Mouse (Mus musculus): ENCODE data around the gene Hist1h2ak. TPM values are rescaled to one million over a fixed set of nuclear protein-coding genes. Genes with fewer than 3 reads are reported as not detected.

The Hist1h2ak gene
- polyA plus RNA-seq, 1 experiment from 2014 or later = 12.0 TPM

DNA sequence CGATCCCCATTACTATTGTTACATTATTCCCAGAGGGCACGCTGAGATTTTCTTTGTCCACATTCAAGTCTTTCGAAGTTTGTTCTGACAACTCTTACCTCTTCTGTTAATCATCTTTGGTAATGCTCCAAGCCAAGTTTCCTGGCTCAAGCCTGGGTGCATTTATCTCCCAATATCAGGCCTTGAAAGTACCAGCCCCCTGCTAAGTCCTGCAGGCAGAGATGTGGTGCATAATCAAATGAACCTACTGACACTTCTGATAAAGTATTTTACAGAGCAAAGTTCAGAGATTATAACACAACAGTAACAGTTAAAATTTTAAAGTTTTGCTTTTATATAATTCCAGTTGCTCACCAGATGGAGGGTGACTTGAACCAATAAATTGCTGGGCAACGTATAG lies 41.9 kb downstream of the Hist1h2ak start:
- Histone ChIP-seq H3K9ac (replicated peaks; ENCODE audit: low read length) (no peak overlapping the region; the same call in 1 of the 2 replicates), H3K4me2 (ENCODE audit: low read depth, low read length) (peak overlapping the region; percentile 24), H3K4me3 (ENCODE audit: low read depth, low read length) (peak overlapping the region; percentile 38), H3K27ac (replicated peaks; ENCODE audit: low read depth, low read length) (no peak overlapping the region), H3K27me3 (ENCODE audit: control insufficient read depth, insufficient read depth, low read length) (no peaks in the 10 kb centered on the region), H3K9me3 (replicated peaks; ENCODE audit: control insufficient read depth, low read length) (no peaks in the 10 kb centered on the region), H3K4me1 (ENCODE audit: control insufficient read depth, insufficient read depth, low read length) (no peaks in the 10 kb centered on the region), H3K36me3 (replicated peaks; ENCODE audit: control insufficient read depth, insufficient read depth, low read depth, low read length) (no peaks in the 10 kb centered on the region)
- ATAC-seq (replicated peaks; ENCODE audit: insufficient number of reproducible peaks, low FRiP score, low TSS enrichment, low read depth) (no peak), DNase-seq (ENCODE audit: low spot score) (no peak)
- WGBS = 37% methylated on average over 4 of the region's 4 CpGs

DNA sequence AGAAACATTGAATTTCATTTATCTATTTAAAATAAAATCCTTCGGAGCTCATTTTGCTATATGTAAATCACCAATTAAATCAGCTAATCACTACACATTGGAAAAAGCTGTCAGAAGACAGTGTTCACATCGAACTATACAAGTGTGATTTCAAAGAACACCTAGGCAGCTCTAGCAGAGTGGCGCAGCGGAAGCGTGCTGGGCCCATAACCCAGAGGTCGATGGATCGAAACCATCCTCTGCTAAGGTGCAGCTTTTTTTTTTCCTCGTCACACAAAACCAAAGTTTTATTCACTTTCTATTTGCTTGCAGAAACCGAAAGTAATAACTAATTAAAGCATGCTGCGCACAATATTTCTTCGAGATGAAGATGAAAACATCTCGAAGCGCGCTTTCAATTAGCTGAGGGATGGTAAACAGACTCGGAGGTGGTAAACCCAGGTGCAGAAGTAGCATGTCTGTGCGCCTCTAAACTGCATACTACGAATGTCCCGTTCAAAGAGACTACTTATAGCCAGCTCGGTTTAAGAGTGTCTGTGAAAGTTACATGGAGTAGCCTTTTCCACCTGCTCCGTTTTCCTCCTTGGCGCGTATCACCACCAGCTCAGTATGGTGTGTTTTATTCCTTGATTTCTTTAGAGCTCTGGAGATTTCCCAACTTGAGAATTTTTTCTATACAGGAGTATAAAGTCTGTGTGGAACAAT lies 42.7 kb downstream of the Hist1h2ak start:
- no peaks in the 10 kb centered on the region for H3K27me3 ChIP-seq (ENCODE audit: control insufficient read depth, insufficient read depth, low read length)
- WGBS = 3% methylated on average over 22 of the region's 22 CpGs

DNA sequence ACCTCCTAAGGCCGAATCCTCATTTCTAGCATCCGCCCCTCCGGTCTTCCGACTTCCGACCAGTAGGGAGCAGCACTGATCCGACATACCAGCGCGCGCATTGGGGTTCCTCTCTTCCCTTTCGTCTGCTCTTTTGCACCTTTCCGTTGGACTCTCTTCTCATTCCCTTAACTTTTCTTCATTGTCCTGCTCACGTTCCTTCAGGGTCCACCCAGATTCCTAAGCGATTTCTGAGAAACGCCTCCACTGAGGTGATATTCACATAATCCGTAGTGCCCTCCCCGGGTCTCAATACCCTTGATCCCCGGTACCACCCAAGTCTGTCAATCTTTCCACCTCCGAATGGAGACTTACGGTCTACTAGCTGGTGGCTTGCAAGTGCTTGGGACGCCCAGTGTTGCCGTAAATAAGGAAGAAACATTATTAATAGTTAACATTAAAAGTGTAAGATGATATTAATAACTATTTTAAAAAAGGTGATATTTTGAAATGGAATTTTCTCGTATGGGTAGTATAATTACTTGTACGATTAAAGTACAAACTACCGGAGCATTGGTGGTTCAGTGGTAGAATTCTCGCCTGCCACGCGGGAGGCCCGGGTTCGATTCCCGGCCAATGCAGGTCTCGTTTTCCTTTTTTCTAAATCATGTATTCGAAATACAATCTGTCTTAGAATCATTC lies 43.5 kb downstream of the Hist1h2ak start:
- no peaks in the 10 kb centered on the region for H3K36me3 ChIP-seq (replicated peaks; ENCODE audit: control insufficient read depth, insufficient read depth, low read depth, low read length)
- H3K4me3 ChIP-seq (ENCODE audit: low read depth, low read length) = peak overlapping the region; percentile 55
- WGBS = under 1% methylated on average over 32 of the region's 32 CpGs
- ATAC-seq (replicated peaks; ENCODE audit: insufficient number of reproducible peaks, low FRiP score, low TSS enrichment, low read depth) (peak; percentile 79), DNase-seq (ENCODE audit: low spot score) (peak; percentile 91)
- no peaks in the 10 kb centered on the region for H3K27me3 ChIP-seq (ENCODE audit: control insufficient read depth, insufficient read depth, low read length)
- no peaks in the 10 kb centered on the region for H3K9me3 ChIP-seq (replicated peaks; ENCODE audit: control insufficient read depth, low read length)
- no peaks in the 10 kb centered on the region for H3K4me1 ChIP-seq (ENCODE audit: control insufficient read depth, insufficient read depth, low read length)
- peak overlapping the region; percentile 29; the same call in 1 of the 2 replicates for H3K4me2 ChIP-seq (ENCODE audit: low read depth, low read length)
- 0 out of 2 replicates have a peak overlapping the region, but pooled peaks have one; percentile 28 for H3K27ac ChIP-seq (replicated peaks; ENCODE audit: low read depth, low read length)
- peak overlapping the region; percentile 62 for H3K9ac ChIP-seq (replicated peaks; ENCODE audit: low read length)

More for the DNA sequence above, 42.7 kb downstream of the Hist1h2ak start:
- no peak overlapping the region; the same call in 1 of the 2 replicates for H3K9ac ChIP-seq (replicated peaks; ENCODE audit: low read length)
- DNase-seq (ENCODE audit: low spot score) (peak; percentile 80), ATAC-seq (replicated peaks; ENCODE audit: insufficient number of reproducible peaks, low FRiP score, low TSS enrichment, low read depth) (peak; percentile 68)
- H3K4me1 ChIP-seq (ENCODE audit: control insufficient read depth, insufficient read depth, low read length) = no peaks in the 10 kb centered on the region
- H3K9me3 ChIP-seq (replicated peaks; ENCODE audit: control insufficient read depth, low read length) = no peaks in the 10 kb centered on the region
- H3K36me3 ChIP-seq (replicated peaks; ENCODE audit: control insufficient read depth, insufficient read depth, low read depth, low read length) = no peaks in the 10 kb centered on the region
- no peak overlapping the region for H3K27ac ChIP-seq (replicated peaks; ENCODE audit: low read depth, low read length)
- H3K4me2 ChIP-seq (ENCODE audit: low read depth, low read length) = peak overlapping the region; percentile 24
- peak overlapping the region; percentile 38 for H3K4me3 ChIP-seq (ENCODE audit: low read depth, low read length)

DNA sequence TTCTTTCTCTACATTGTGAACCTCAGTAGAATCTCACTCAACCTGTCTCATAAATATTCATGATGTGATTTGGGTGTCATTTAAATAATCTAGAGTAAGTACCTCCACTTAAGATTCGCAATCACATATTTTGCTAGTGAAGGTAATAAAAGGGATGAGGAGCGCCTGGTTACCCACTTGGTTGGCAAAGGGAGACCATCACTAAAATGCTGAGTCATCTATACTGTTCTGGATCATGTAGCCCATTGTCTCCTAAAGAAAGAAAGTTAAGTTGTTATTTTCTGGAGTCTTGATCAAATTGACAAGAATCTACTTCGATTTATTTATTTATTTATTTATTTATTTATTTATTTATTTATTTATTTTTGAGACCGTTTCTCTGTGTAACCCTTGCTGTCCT lies 47.0 kb downstream of the Hist1h2ak start:
- no peaks in the 10 kb centered on the region for H3K27me3 ChIP-seq (ENCODE audit: control insufficient read depth, insufficient read depth, low read length)
- H3K4me2 ChIP-seq (ENCODE audit: low read depth, low read length) = no peak overlapping the region
- ATAC-seq (replicated peaks; ENCODE audit: insufficient number of reproducible peaks, low FRiP score, low TSS enrichment, low read depth) = no peak
- WGBS = 77% methylated on average over 4 of the region's 4 CpGs
- H3K27ac ChIP-seq (replicated peaks; ENCODE audit: low read depth, low read length) = no peak overlapping the region
- no peaks in the 10 kb centered on the region for H3K4me1 ChIP-seq (ENCODE audit: control insufficient read depth, insufficient read depth, low read length)
- H3K9me3 ChIP-seq (replicated peaks; ENCODE audit: control insufficient read depth, low read length) = no peaks in the 10 kb centered on the region
- H3K9ac ChIP-seq (replicated peaks; ENCODE audit: low read length) = no peak overlapping the region
- H3K36me3 ChIP-seq (replicated peaks; ENCODE audit: control insufficient read depth, insufficient read depth, low read depth, low read length) = no peaks in the 10 kb centered on the region
- H3K4me3 ChIP-seq (ENCODE audit: low read depth, low read length) = no peak overlapping the region
- DNase-seq (ENCODE audit: low spot score) = no peak

Small RNAs within 50 kb of the gene (microRNA-seq; reads per million reads assigned to microRNA genes)
- gene Gm44346 (ENCODE audit: borderline number of aligned reads) = not detected
- not detected for gene Gm44357 (ENCODE audit: borderline number of aligned reads)
- not detected for gene Gm44367 (ENCODE audit: borderline number of aligned reads)
- not detected for gene Gm44454 (ENCODE audit: borderline number of aligned reads)

Other genes with a start within 250 kb of the Hist1h2ak start
- gene Zkscan8, start 222.7 kb downstream of the Hist1h2ak start, polyA plus RNA-seq (2014; fragmentation: Nextera tagmentation; extraction: Ambion mirVana) = 8.7 and 11.9 TPM in 2 replicates
- 0.13 and 0.24 TPM in 2 replicates for gene Olfr1366, start 211.0 kb downstream of the Hist1h2ak start, polyA plus RNA-seq (2014; fragmentation: Nextera tagmentation; extraction: Ambion mirVana)
- not detected in 2 replicates for gene Olfr1535, start 193.9 kb downstream of the Hist1h2ak start, polyA plus RNA-seq (2014; fragmentation: Nextera tagmentation; extraction: Ambion mirVana)
- not detected in 2 replicates for gene Olfr1364, start 172.1 kb downstream of the Hist1h2ak start, polyA plus RNA-seq (2014; fragmentation: Nextera tagmentation; extraction: Ambion mirVana)
- not detected in 2 replicates for gene Olfr1362, start 139.8 kb downstream of the Hist1h2ak start, polyA plus RNA-seq (2014; fragmentation: Nextera tagmentation; extraction: Ambion mirVana)
- not detected in 2 replicates for gene Olfr11, start 111.3 kb downstream of the Hist1h2ak start, polyA plus RNA-seq (2014; fragmentation: Nextera tagmentation; extraction: Ambion mirVana)
- not detected in 2 replicates for gene Olfr1361, start 90.4 kb downstream of the Hist1h2ak start, polyA plus RNA-seq (2014; fragmentation: Nextera tagmentation; extraction: Ambion mirVana)
- not detected in 2 replicates for gene Olfr1360, start 76.4 kb downstream of the Hist1h2ak start, polyA plus RNA-seq (2014; fragmentation: Nextera tagmentation; extraction: Ambion mirVana)
- not detected in 2 replicates for gene Olfr1359, start 55.7 kb downstream of the Hist1h2ak start, polyA plus RNA-seq (2014; fragmentation: Nextera tagmentation; extraction: Ambion mirVana)
- gene Hist1h2bl, start 37.7 kb downstream of the Hist1h2ak start, polyA plus RNA-seq (2014; fragmentation: Nextera tagmentation; extraction: Ambion mirVana) = 4.6 TPM in 2 replicates
- 26.6 and 30.4 TPM in 2 replicates for gene Hist1h2ai, start 37.4 kb downstream of the Hist1h2ak start, polyA plus RNA-seq (2014; fragmentation: Nextera tagmentation; extraction: Ambion mirVana)
- 9.7 and 14.7 TPM in 2 replicates for gene Hist1h3h, start 36.2 kb downstream of the Hist1h2ak start, polyA plus RNA-seq (2014; fragmentation: Nextera tagmentation; extraction: Ambion mirVana)
- gene Hist1h2bm, start 31.8 kb downstream of the Hist1h2ak start, polyA plus RNA-seq (2014; fragmentation: Nextera tagmentation; extraction: Ambion mirVana) = 6.3 and 6.4 TPM in 2 replicates
- 1.4 and 2.7 TPM in 2 replicates for gene Hist1h4j, start 18.8 kb downstream of the Hist1h2ak start, polyA plus RNA-seq (2014; fragmentation: Nextera tagmentation; extraction: Ambion mirVana)
- gene Hist1h4k, start 3.3 kb downstream of the Hist1h2ak start, polyA plus RNA-seq (2014; fragmentation: Nextera tagmentation; extraction: Ambion mirVana) = 7.7 and 8.5 TPM in 2 replicates
- gene Hist1h2bn, start 296 bp upstream of the Hist1h2ak start, polyA plus RNA-seq (2014; fragmentation: Nextera tagmentation; extraction: Ambion mirVana) = 1.2 and 1.9 TPM in 2 replicates
- 20.2 and 23.6 TPM in 2 replicates for gene Hist1h1b, start 26.8 kb upstream of the Hist1h2ak start, polyA plus RNA-seq (2014; fragmentation: Nextera tagmentation; extraction: Ambion mirVana)
- 270 and 294 TPM in 2 replicates for gene Hist1h3i, start 29.5 kb upstream of the Hist1h2ak start, polyA plus RNA-seq (2014; fragmentation: Nextera tagmentation; extraction: Ambion mirVana)
- 3.7 and 7.3 TPM in 2 replicates for gene Hist1h2an, start 33.4 kb upstream of the Hist1h2ak start, polyA plus RNA-seq (2014; fragmentation: Nextera tagmentation; extraction: Ambion mirVana)
- 3.1 and 3.8 TPM in 2 replicates for gene Hist1h2bp, start 33.6 kb upstream of the Hist1h2ak start, polyA plus RNA-seq (2014; fragmentation: Nextera tagmentation; extraction: Ambion mirVana)
- gene Hist1h2bq, start 56.4 kb upstream of the Hist1h2ak start, polyA plus RNA-seq (2014; fragmentation: Nextera tagmentation; extraction: Ambion mirVana) = 23.5 and 23.8 TPM in 2 replicates
- 2.8 TPM in 1 of 2 replicates, not detected in the other for gene Hist1h2ao, start 56.6 kb upstream of the Hist1h2ak start, polyA plus RNA-seq (2014; fragmentation: Nextera tagmentation; extraction: Ambion mirVana)
- not detected in 2 replicates for gene Hist1h4m, start 57.9 kb upstream of the Hist1h2ak start, polyA plus RNA-seq (2014; fragmentation: Nextera tagmentation; extraction: Ambion mirVana)
- 13.9 and 16.6 TPM in 2 replicates for gene Hist1h4n, start 78.4 kb upstream of the Hist1h2ak start, polyA plus RNA-seq (2014; fragmentation: Nextera tagmentation; extraction: Ambion mirVana)
- gene Hist1h2ap, start 79.7 kb upstream of the Hist1h2ak start, polyA plus RNA-seq (2014; fragmentation: Nextera tagmentation; extraction: Ambion mirVana) = 5,875 and 5,942 TPM in 2 replicates
- gene Hist1h2br, start 79.9 kb upstream of the Hist1h2ak start, polyA plus RNA-seq (2014; fragmentation: Nextera tagmentation; extraction: Ambion mirVana) = 23.1 and 25.1 TPM in 2 replicates
- gene Zfp184, start 191.3 kb upstream of the Hist1h2ak start, polyA plus RNA-seq (2014; fragmentation: Nextera tagmentation; extraction: Ambion mirVana) = 28.2 and 30.4 TPM in 2 replicates
- gene Pom121l2, start 227.4 kb upstream of the Hist1h2ak start, polyA plus RNA-seq (2014; fragmentation: Nextera tagmentation; extraction: Ambion mirVana) = 0.24 TPM in 1 of 2 replicates, not detected in the other

All from embryonic facial prominence, embryonic 11.5 days (tissue).